Mouse (Mus musculus) spleen, adult 2 months (tissue): Measurements from ENCODE around the gene Orc3. TPM values are rescaled to one million over a fixed set of nuclear protein-coding genes. Genes with fewer than 3 reads are reported as not detected.

Experiments used
- DNase-seq, 2 experiments: peaks; one replicate each; pipeline versions ENCODE4 v3.0.0 to v3.0.0-alpha.2; 2012 to 2021; ENCODE audit warnings: low spot score in 2 of 2, low read depth in 1 of 2
- H3K27ac ChIP-seq: fragments of 200-500 bp; 2 replicates; pipeline ENCODE4 v1.5.1; 2012; ENCODE audit warnings: low read length, inconsistent platforms; ENCODE audit not compliant: insufficient read depth
- H3K27me3 ChIP-seq: fragments of 200-500 bp; 2 replicates; pipeline ENCODE4 v1.6.1; 2012; ENCODE audit warnings: mild to moderate bottlenecking, moderate library complexity, low read length, inconsistent platforms; ENCODE audit not compliant: control insufficient read depth, insufficient read depth
- H3K36me3 ChIP-seq: fragments of 200-500 bp; 2 replicates; pipeline ENCODE4 v1.6.1; 2012; ENCODE audit warnings: mild to moderate bottlenecking, low read length, inconsistent platforms; ENCODE audit not compliant: control insufficient read depth, insufficient read depth
- H3K4me1 ChIP-seq: fragments of 200-500 bp; 2 replicates; pipeline ENCODE4 v1.6.1; 2011; ENCODE audit warnings: inconsistent platforms; ENCODE audit not compliant: control insufficient read depth, insufficient read depth, insufficient read length
- H3K4me3 ChIP-seq: fragments of 200-500 bp; 2 replicates; pipeline ENCODE4 v1.5.1; 2011; ENCODE audit warnings: mild to moderate bottlenecking, inconsistent platforms; ENCODE audit not compliant: insufficient read depth, insufficient read length; ENCODE audit errors: extremely low read depth
- CTCF ChIP-seq: fragments of 200-500 bp; IDR thresholded peaks from 2 replicates; pipeline ENCODE4 v1.5.1; 2011; ENCODE audit warnings: mild to moderate bottlenecking, inconsistent platforms; ENCODE audit not compliant: insufficient read depth, insufficient read length, insufficient replicate concordance; ENCODE audit errors: extremely low read depth
- POLR2A ChIP-seq: fragments of 200-500 bp; IDR thresholded peaks from 2 replicates; pipeline ENCODE4 v1.6.1; 2011; ENCODE audit warnings: low read depth, low read length, inconsistent platforms
- WGBS: fragments of 180-500 bp; shearing (Covaris S2); methylation state at CpG from one replicate; pipeline ENCODE4 v1.1.7; 2018; 5-methylcytosine and 5-hydroxymethylcytosine counted together
- polyA plus RNA-seq: library from polyadenylated mRNA; depleted of rRNA; stranded (reverse); fragments of >200 nt; gene quantifications from 2 replicates; pipeline ENCODE4 v1.2.3, GENCODE M21; 2012

Gene Orc3
- polyA plus RNA-seq, 1 experiment, result 11.5 TPM

- TF ChIP-seq POLR2A (no peak), CTCF (no peak)
- 96% methylated on average over 5 of the region's 5 CpGs for WGBS
- Histone ChIP-seq H3K4me1 (no peaks in the 10 kb centered on the region), H3K4me3 (no peak overlapping the region), H3K36me3 (peaks cover 15% of the 10 kb centered on the region), H3K27me3 (no peaks in the 10 kb centered on the region), H3K27ac (no peak overlapping the region)
- DNase-seq, result no peak
Measured at GRCm38 (mm10) chr4:34639745-34640364, 25.1 kb upstream of the Orc3 start.

GRCm38 (mm10) chr4:34637851-34638250 is 23.1 kb upstream of the Orc3 start:
- no peaks in the 10 kb centered on the region for H3K27me3 ChIP-seq
- TF ChIP-seq CTCF (no peak), POLR2A (no peak)
- no peak overlapping the region for H3K27ac ChIP-seq
- WGBS, result 97% methylated on average over 4 of the region's 4 CpGs
- no peak overlapping the region for H3K4me3 ChIP-seq
- DNase-seq, result no peak
- H3K4me1 ChIP-seq, result no peaks in the 10 kb centered on the region
- peaks cover 15% of the 10 kb centered on the region for H3K36me3 ChIP-seq

- no peak overlapping the region for H3K4me3 ChIP-seq
- no peak for DNase-seq
- H3K27ac ChIP-seq, result no peak overlapping the region
- 83% methylated on average over 7 of the region's 7 CpGs for WGBS
- TF ChIP-seq CTCF (no peak), POLR2A (no peak)
- peaks cover 11% of the 10 kb centered on the region for H3K36me3 ChIP-seq
- H3K4me1 ChIP-seq, result no peaks in the 10 kb centered on the region
- no peaks in the 10 kb centered on the region for H3K27me3 ChIP-seq
Measured at GRCm38 (mm10) chr4:34637386-34637785, 22.6 kb upstream of the Orc3 start.

DNA sequence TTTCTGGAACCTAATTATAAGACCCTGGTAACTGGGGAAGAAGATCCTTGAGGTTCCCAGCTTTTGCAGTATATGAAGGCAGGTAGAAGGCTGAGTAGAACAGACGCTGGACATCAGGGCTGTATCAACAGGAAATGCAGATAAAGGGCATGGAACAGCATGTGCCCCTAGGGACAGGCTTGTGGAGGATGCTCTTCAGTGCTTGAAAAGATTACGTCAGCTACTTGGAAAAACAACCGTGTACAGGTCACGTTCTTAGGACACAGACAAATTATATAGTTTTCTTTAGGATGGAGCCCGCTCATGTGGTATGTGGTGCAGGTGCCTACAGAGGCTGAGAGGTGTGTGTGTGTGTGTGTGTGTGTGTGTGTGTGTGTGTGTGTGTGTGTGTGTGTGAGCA is 21.3 kb upstream of the Orc3 start:
- peaks cover 15% of the 10 kb centered on the region for H3K36me3 ChIP-seq
- H3K27ac ChIP-seq, result no peak overlapping the region
- no peak overlapping the region for H3K4me3 ChIP-seq
- H3K4me1 ChIP-seq, result no peaks in the 10 kb centered on the region
- WGBS, result 91% methylated on average over 5 of the region's 5 CpGs
- no peaks in the 10 kb centered on the region for H3K27me3 ChIP-seq
- no peak for TF ChIP-seq POLR2A
- no peak for TF ChIP-seq CTCF
- no peak for DNase-seq

DNA sequence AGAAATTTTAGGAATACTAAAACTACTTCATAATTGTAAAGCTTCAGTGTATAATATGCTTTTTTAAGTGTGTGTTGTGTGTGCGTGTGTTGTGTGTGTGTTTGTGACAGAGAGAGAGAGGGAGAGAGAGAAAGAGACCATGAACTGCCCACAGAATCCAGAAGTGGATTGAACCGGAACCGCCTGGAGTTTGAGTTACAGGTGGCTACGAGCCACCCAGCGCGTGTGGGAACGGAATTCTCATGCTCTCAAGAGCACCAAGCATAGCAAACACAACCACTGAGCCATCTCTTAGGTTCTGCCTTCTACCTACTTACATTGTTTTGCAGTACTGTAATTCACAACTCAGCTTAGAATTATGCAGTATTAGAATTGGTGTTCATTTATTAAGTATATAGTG is 19.4 kb upstream of the Orc3 start:
- TF ChIP-seq POLR2A (no peak), CTCF (no peak)
- 97% methylated on average over 7 of the region's 7 CpGs for whole genome bisulfite sequencing
- Histone ChIP-seq H3K27me3 (no peaks in the 10 kb centered on the region), H3K36me3 (peaks cover 14% of the 10 kb centered on the region), H3K27ac (no peak overlapping the region), H3K4me1 (no peaks in the 10 kb centered on the region), H3K4me3 (no peak overlapping the region)
- DNase-seq, result no peak

GRCm38 (mm10) chr4:34629956-34630355 is 15.2 kb upstream of the Orc3 start:
- peaks cover 22% of the 10 kb centered on the region for H3K36me3 ChIP-seq
- H3K4me3 ChIP-seq, result no peak overlapping the region
- no peaks in the 10 kb centered on the region for H3K27me3 ChIP-seq
- TF ChIP-seq POLR2A (no peak), CTCF (no peak)
- no peaks in the 10 kb centered on the region for H3K4me1 ChIP-seq
- no peak overlapping the region for H3K27ac ChIP-seq
- 98% methylated on average over 1 of the region's 1 CpGs for WGBS
- DNase-seq, result no peak

- Histone ChIP-seq H3K4me1 (no peaks in the 10 kb centered on the region), H3K27ac (no peak overlapping the region), H3K27me3 (no peaks in the 10 kb centered on the region), H3K36me3 (peaks cover 19% of the 10 kb centered on the region), H3K4me3 (no peak overlapping the region)
- no peak for TF ChIP-seq POLR2A
- no peak for TF ChIP-seq CTCF
- DNase-seq, result no peak
- WGBS, result 89% methylated on average over 6 of the region's 6 CpGs
Measured at GRCm38 (mm10) chr4:34626401-34626800, 11.7 kb upstream of the Orc3 start.
